Mouse (Mus musculus): ENCODE results near the gene Cflar.
"Not testable (repeated sequence)": the region's sequence is repeated elsewhere in the genome, so short reads cannot be mapped to it uniquely, and the experiment has no call there.

GRCm38 (mm10) chr1:58669635-58670034, 41.7 kb upstream of the Cflar start:
- not testable (repeated sequence) for TF ChIP-seq POLR2A (IDR thresholded peaks at IDR 0.05; ENCODE audit: extremely low read depth, insufficient read depth, low read length); CTCF (IDR thresholded peaks at IDR 0.05; ENCODE audit: low read depth, low read length)
